Mouse (Mus musculus) 3T3-L1 (cell line): ENCODE results near the gene Nedd4.

Experiments used
- DNase-seq: peaks from one replicate; pipeline ENCODE4 v3.0.0-alpha.2; 2015; ENCODE audit warnings: low read depth, low spot score

The Nedd4 gene

DNA sequence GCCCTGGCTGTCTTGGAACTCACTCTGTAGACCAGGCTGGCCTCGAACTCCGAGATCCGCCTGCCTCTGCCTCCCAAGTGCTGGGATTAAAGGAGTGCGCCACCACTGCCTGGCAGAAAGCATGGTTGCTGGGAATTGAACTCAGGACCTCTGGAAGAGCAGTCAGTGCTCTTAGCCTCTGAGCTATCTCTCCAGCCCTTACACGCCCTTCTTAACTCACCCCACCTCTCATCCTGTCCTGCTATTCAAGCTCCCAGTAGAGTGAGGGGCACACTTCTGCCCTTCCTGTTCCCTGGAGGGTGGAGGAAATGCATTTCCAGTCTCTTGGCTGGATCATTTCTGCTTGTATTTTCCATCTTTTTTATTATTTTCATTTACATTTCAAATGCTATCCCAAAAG is 15.5 kb downstream of the Nedd4 start:
- no peak for DNase-seq

- DNase-seq: no peak
These were observed 16.6 kb downstream of the Nedd4 start for GRCm38 (mm10) chr9:72678771-72679170.

DNA sequence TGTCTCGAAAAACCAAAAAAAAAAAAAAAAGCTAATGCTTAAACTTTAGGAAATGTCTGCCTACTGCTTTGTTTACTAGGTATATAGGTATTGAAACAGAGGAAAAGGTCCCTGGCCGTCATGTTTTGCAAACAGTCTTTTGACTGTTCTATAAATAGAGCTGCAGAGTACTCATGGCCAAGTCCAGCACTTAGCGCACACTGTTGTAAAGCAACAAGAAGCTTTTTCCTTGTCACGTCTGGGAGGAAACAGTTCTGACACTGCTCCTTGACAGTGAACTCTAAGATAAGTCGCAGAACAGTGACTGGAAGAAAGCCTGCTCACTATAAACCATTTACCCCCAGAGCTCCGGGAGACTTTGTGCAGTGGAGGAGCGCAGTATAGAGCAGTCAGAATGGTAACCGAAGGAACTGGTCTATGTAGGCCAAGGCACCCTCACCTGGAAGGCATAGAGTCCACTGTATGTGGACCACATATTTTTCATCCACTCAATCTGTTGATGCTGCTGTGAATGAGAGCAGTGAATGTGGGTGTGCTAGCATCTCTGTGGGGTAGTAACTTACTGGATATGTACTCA is 19.6 kb downstream of the Nedd4 start:
- DNase-seq: no peak

GRCm38 (mm10) chr9:72683268-72683667 is 21.1 kb downstream of the Nedd4 start:
- no peak for DNase-seq

DNA sequence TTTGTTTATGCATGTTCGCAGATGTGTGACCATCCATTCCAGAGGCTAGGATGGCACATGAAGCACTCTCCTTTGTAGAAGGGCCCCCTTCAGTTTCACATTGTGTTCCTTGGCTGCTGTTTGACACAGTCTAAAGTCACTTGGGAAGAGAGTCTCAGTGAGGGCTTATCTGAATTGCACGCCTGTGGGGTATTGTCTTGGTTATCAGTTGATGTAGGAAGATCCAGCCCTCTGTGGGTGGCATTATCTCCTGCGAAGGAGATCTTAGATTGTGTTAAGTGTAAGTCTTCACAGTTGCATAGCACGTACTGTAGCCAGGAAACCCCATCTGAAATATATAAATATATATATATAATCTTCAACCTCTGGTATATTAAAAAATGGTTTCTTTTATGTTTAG is 23.1 kb downstream of the Nedd4 start:
- DNase-seq: no peak

- DNase-seq: no peak
These were observed 24.4 kb downstream of the Nedd4 start for GRCm38 (mm10) chr9:72686506-72686905.

DNA sequence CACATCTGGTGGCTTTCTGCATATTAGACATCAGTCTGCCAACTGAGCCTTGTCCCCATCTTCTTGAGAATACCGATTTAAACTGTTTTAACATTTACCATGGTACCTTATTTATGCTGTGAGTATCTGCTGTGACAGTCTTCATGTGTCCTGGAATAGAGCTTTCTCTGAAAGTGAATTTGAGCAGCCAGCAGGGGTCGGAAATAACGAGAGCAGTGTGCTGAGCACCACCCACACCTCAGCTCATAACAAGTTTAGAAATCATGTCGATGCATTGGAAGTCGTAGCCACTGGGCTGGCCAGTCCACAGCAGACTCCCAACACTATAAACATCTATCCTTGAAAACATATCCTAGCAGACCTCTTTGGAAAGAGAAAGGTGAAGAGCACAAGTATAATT is 27.4 kb downstream of the Nedd4 start:
- DNase-seq: no peak

DNA sequence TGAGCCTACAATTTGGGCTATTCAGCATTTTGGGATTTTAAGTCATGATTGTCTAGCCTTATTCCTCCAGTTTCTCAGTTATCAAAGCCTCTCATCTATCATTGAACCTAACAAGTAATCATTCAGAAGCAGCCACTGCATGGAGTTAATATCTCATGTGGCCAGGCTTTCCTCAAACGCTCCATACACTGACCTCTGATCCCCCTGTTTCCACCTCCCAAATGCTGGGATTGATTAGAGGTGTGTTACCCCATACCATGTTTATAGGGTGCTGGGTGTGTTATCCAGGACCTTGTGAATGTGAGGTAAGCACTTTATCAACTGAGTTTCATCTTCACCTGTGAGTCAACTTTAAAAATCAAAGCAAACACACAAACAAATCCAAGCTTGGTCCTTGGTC is 28.7 kb downstream of the Nedd4 start:
- DNase-seq: no peak

- no peak for DNase-seq
These were observed 29.8 kb downstream of the Nedd4 start for GRCm38 (mm10) chr9:72691942-72692341.

DNA sequence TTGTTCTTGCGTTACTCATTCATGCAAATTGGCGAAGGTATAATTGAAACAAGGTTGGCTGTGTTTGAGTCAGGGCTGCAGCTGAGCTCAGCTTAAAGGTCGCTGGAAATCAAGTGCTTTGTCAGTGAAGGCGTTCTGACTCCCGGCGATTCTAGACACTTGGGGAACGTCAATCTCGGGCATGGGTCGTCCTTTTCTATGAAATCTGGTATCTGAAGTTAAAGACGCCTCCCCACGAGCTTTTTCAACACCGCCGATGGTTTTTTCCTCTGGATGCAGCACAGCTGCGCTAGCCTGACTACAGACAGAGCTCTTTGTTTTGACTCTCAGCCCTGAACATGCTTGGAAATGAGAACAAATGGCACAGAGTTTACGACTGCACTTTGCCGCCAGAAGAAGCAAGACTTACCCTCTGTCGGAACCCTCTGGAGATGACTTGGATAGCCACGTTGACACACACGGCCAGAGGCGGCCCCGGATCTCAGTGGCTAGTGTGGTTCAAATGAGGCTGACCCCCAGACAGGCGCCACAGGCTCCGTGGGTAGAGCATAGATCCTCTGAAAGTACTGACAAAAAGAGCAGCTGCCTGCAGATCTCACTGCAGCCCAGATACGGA is 31.0 kb downstream of the Nedd4 start:
- DNase-seq: peak; percentile 40

DNA sequence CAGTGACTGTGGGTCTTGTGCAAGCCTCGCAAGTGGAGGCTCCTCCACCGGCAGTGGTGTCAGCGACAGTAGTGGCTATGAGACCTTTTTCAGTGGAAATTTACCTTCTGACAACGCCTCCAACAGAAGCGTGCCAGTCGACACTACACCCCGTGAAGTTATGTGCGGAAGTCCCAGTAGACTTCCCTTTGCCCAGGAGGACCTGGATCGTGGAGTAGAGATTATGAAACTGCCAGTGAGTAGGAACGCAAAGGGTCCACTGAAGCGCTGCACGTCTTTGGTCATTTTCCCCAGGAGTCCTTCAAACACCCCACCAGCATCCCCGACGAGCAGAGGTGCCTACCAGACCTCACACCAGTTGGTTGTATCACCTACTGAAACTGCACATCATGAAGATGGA is 31.7 kb downstream of the Nedd4 start:
- DNase-seq: no peak

DNA sequence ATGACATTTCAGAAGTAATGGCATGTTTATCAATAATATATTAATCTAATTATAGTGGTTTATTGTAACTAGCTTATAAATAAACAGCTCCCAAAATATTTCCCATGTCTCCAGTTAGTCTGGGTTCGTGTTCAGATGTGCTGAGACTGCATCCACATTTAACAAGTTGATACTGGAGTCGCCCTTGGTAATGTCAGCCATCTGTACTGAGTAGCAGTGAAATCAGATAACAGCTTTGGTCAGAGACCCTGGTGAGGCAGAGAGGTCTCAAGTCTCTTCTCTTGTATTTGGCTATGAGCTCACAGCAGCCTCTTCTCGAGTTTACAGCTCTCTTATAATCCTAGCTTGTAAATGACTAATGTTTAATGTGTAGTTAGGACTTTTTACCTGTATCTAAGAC is 34.4 kb downstream of the Nedd4 start:
- no peak for DNase-seq

DNA sequence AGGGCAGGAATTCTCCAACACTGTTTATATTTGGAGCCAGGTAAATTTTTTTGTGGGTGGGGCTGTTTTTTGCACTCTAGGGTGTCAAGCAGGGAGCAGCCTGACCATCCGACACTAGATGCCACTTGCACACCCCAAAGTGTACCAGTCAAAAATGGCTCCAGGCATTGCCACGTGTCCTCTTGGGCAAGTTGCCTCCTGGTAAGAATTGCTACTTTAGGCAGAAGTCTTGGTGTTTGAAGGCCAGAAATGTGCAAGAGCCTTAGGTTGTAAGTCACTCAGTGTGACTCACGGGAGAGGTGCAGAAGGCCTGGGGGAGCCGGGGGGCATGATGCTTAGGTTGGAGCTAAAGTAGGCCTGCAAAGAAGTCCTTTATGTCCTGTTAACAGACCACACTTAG is 35.6 kb downstream of the Nedd4 start:
- DNase-seq: no peak

GRCm38 (mm10) chr9:72699702-72700101 is 37.6 kb downstream of the Nedd4 start:
- DNase-seq: no peak

- DNase-seq: no peak
These were observed 39.3 kb downstream of the Nedd4 start for GRCm38 (mm10) chr9:72701441-72701840.

GRCm38 (mm10) chr9:72702075-72702474 is 39.9 kb downstream of the Nedd4 start:
- peak; percentile 99 for DNase-seq

GRCm38 (mm10) chr9:72703142-72703541 is 41.0 kb downstream of the Nedd4 start:
- DNase-seq: no peak

DNA sequence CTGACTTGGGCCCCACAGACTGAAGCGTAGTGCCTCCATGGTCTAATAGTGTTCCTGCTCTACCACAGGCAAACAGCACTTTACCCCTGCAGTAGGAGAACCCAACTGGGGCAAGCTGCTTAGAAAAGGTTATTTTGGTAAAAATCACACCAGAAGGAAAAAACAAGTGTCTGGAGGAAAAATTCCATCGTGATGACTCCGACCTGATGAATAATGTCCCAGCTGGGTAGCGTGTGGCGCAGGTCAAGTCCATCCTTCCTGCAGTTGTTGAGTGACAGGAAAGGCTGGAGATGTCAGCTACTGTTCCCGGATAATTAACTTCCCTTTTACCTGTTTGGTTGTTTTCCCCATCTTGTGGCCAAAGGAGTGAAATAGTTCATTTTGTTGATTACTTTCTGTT is 41.6 kb downstream of the Nedd4 start:
- peak; percentile 80 for DNase-seq

DNA sequence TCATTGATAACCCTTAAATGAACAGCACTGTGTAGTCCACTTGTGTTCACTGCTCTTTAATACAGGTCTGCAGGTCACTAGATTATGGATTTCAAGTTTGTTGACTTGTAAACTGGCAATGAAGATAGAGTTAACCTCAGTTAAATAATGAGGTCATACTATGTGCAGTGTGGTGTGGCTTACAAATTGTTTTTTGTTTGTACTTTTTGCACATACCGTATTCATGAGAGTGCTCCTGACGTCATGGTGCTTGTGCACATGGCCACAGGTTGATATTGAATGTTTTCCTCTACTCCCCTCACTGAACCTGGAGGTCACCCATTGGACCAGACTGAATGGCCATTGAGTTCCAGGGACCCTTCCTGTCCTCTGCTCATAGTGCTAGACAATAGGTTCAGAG is 43.1 kb downstream of the Nedd4 start:
- DNase-seq: no peak

DNA sequence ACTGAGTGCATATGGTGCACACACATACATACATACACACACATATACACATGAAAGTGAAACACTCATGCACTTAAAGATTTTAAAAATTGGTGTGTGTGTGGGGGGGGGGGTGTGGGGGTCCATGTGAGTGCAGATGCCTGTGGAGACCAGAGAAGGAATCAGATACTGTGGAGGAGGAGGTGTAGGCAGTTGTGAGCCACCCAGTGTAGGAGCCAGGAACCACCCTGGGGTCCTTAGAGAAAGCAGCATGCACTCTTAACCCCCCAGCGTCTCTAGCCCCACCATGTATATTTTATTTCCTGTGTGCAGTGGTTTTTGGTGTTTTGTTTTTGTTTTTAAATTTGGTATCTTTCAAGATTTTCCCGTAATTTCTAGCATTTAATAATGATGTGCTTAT is 45.9 kb downstream of the Nedd4 start:
- DNase-seq: no peak

DNA sequence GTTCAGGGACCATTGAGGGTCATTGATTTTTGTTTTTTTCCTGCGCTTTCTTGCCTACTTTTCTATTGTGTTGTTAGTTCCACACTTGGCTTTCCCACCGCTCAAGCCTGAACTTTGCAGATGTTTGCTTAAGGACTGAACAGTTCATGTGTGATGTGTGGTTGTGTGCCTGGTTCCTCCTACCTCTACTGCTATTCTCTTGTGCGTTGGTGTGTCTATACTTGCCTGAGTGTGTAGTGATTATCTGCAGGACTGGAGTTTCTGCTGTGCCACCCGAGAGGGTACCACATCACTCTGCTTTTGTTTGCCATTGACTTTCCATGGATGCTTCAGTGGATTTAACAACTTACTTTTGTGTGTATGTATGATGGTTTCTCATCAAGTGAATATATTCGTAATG is 46.5 kb downstream of the Nedd4 start:
- DNase-seq: no peak

DNA sequence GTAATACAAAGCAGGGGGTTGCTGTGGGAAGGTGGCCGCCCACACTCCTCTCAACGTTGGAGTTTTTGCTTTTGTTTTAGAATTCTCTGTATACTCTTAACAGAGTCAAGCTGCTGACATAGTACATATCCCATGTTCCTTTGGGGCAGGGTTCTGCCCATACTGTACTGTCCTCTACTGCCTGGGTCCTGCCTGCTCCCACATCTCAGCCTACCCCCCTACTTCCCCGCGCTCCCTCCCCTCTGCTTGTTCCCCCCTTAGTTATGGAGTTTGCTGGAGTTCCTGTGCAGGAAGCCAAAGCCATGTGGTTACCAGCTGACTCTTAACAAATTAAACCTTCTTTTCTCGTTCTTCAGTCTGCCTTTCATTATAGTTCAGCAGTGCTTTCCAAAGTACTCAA is 47.9 kb downstream of the Nedd4 start:
- DNase-seq: no peak

DNA sequence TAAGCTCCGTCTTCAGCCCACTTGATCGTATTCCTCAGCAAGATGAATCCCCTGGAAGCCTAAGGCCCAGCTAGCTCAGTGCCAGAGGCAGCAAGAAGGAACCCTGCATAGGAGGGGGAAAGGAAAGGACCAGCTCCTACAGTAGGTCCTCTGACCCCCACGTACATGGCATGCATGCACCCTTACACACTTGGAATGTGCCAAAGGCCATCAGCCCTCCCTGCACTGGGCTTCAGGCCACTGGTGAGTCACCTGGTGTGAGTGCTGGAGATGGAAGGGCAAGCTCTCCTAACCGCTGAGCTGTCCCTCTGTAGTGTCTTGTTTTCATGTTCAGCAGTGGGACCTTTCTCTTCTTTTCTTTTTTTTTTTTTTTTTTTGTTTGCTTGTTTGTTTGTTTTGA is 52.8 kb downstream of the Nedd4 start:
- DNase-seq: peak; percentile 91

- no peak for DNase-seq
These were observed 54.1 kb downstream of the Nedd4 start for GRCm38 (mm10) chr9:72716200-72716599.
